Comparison of ENCODE assay signal across 12 mouse cellular contexts in the genomic region with DNA sequence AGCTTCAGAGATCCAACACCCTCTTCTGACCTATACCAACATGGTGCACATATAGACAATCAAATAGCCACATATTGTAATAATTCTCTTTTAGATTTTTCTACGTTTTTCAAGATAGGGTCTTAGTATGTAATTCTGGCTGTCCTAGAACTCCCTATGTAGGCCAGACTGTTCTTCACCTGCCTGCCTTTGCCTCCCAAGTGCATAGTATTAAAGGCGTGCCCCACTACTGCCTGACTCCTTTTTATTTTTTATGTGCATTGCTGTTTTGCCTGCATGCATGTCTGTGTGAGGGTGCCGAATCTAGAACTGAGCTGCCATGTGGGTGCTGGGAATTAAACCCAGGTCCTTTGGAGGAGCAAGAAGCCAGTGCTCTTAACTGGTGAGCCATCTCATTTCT. TPM values are rescaled to one million over a fixed set of nuclear protein-coding genes. Genes with fewer than 3 reads are reported as not detected.
DNase-seq lines count a peak whose midpoint lies in the region; ATAC-seq lines count a peak whose summit lies in the region.
"Had no signal": no experiment of that assay in that cellular context is flagged by ENCODE, and none has a peak within 500 bp of the region (broad histone marks: within the 10 kb centered on the region; RNA-seq: fewer than 3 reads in every experiment).

No protein-coding gene starts in this region.

- H3K4me3 ChIP-seq in embryonic facial prominence, embryonic 13.5 days: no peak overlapping the region
- H3K4me3 ChIP-seq in embryonic facial prominence, embryonic 10.5 days: no peak overlapping the region
- no peak overlapping the region for H3K4me3 ChIP-seq in intestine, embryonic 14.5 days (ENCODE audit: low read depth, low read length)
- H3K4me3 ChIP-seq in intestine, embryonic 16.5 days (ENCODE audit: low read length): no peak overlapping the region
- peak overlapping the region; percentile 83 for H3K4me3 ChIP-seq in liver, embryonic 12.5 days

- H3K4me2 ChIP-seq in embryonic facial prominence, embryonic 13.5 days: peak overlapping the region; percentile 78; the same call in 1 of the 2 replicates
- peak overlapping the region; percentile 72 for H3K4me2 ChIP-seq in intestine, embryonic 14.5 days (ENCODE audit: low read length)
- H3K4me2 ChIP-seq in intestine, embryonic 16.5 days (ENCODE audit: low read depth, low read length): no peak overlapping the region
- peak overlapping the region; percentile 83 for H3K4me2 ChIP-seq in liver, embryonic 12.5 days

- no peak overlapping the region for H3K9ac ChIP-seq in embryonic facial prominence, embryonic 13.5 days
- no peak overlapping the region for H3K9ac ChIP-seq in intestine, embryonic 14.5 days (ENCODE audit: low read length)
- H3K9ac ChIP-seq in intestine, embryonic 16.5 days (ENCODE audit: low read depth, low read length): no peak overlapping the region
- peak overlapping the region; percentile 82 for H3K9ac ChIP-seq in liver, embryonic 12.5 days

- H3K36me3 ChIP-seq in embryonic facial prominence, embryonic 13.5 days: 0 out of 2 replicates have a peak, but pooled peaks cover 6% of the 10 kb centered on the region
- 0 out of 2 replicates have a peak, but pooled peaks cover 6% of the 10 kb centered on the region for H3K36me3 ChIP-seq in embryonic facial prominence, embryonic 10.5 days (replicated peaks)
- no peaks in the 10 kb centered on the region for H3K36me3 ChIP-seq in intestine, embryonic 14.5 days (ENCODE audit: control insufficient read depth, insufficient read depth, low read length)
- no peaks in the 10 kb centered on the region for H3K36me3 ChIP-seq in intestine, embryonic 16.5 days (ENCODE audit: control insufficient read depth, insufficient read depth, low read length)
- H3K36me3 ChIP-seq in liver, embryonic 12.5 days: peaks cover 14% of the 10 kb centered on the region

- H3K9me3 ChIP-seq in embryonic facial prominence, embryonic 13.5 days: no peaks in the 10 kb centered on the region
- H3K9me3 ChIP-seq in embryonic facial prominence, embryonic 10.5 days: no peaks in the 10 kb centered on the region
- no peaks in the 10 kb centered on the region for H3K9me3 ChIP-seq in intestine, embryonic 14.5 days (ENCODE audit: control insufficient read depth, low read length)
- no peaks in the 10 kb centered on the region for H3K9me3 ChIP-seq in intestine, embryonic 16.5 days (ENCODE audit: control insufficient read depth, low read length)
- H3K9me3 ChIP-seq in liver, embryonic 12.5 days (replicated peaks): no peaks in the 10 kb centered on the region

- no peak for ATAC-seq in embryonic facial prominence, embryonic 13.5 days (ENCODE audit: insufficient number of reproducible peaks, insufficient read depth, low FRiP score, low TSS enrichment, low read depth)
- ATAC-seq in intestine, embryonic 14.5 days (replicated peaks; ENCODE audit: low FRiP score, low TSS enrichment, low read depth): no peak
- ATAC-seq in intestine, embryonic 16.5 days: no peak
- ATAC-seq in liver, embryonic 12.5 days: no peak

- 84% methylated on average over 3 of the region's 3 CpGs for WGBS in embryonic facial prominence, embryonic 13.5 days
- 91% methylated on average over 3 of the region's 3 CpGs for WGBS in embryonic facial prominence, embryonic 10.5 days
- 95% methylated on average over 3 of the region's 3 CpGs for WGBS in intestine, embryonic 14.5 days
- WGBS in intestine, embryonic 16.5 days: 87% methylated on average over 3 of the region's 3 CpGs
- WGBS in liver, embryonic 12.5 days (ENCODE audit: insufficient replicate concordance): 63% methylated on average over 3 of the region's 3 CpGs

- 0 out of 2 replicates have a peak overlapping the region, but pooled peaks have one; percentile 87 for H3K27ac ChIP-seq in embryonic facial prominence, embryonic 13.5 days
- H3K27ac ChIP-seq in embryonic facial prominence, embryonic 10.5 days (replicated peaks): no peak overlapping the region
- no peak overlapping the region for H3K27ac ChIP-seq in intestine, embryonic 14.5 days (ENCODE audit: low read depth)
- H3K27ac ChIP-seq in intestine, embryonic 16.5 days (ENCODE audit: low read length): no peak overlapping the region
- H3K27ac ChIP-seq in liver, embryonic 12.5 days: peak overlapping the region; percentile 96

- H3K4me1 ChIP-seq in embryonic facial prominence, embryonic 13.5 days: peaks cover 22% of the 10 kb centered on the region
- H3K4me1 ChIP-seq in embryonic facial prominence, embryonic 10.5 days: peaks cover 27% of the 10 kb centered on the region
- peaks cover 12% of the 10 kb centered on the region for H3K4me1 ChIP-seq in intestine, embryonic 14.5 days (replicated peaks; ENCODE audit: control insufficient read depth, insufficient read depth, low read length)
- H3K4me1 ChIP-seq in intestine, embryonic 16.5 days (ENCODE audit: control insufficient read depth, insufficient read depth, low read length): peaks cover 18% of the 10 kb centered on the region
- peaks cover 34% of the 10 kb centered on the region for H3K4me1 ChIP-seq in liver, embryonic 12.5 days

- H3K27me3 ChIP-seq in embryonic facial prominence, embryonic 13.5 days: no peaks in the 10 kb centered on the region
- H3K27me3 ChIP-seq in embryonic facial prominence, embryonic 10.5 days (replicated peaks; ENCODE audit: low read depth, poor library complexity, severe bottlenecking): no peaks in the 10 kb centered on the region
- H3K27me3 ChIP-seq in intestine, embryonic 14.5 days (replicated peaks; ENCODE audit: control insufficient read depth, insufficient read depth, low read length): no peaks in the 10 kb centered on the region
- no peaks in the 10 kb centered on the region for H3K27me3 ChIP-seq in intestine, embryonic 16.5 days (replicated peaks; ENCODE audit: control insufficient read depth, insufficient read depth, low read length)
- no peaks in the 10 kb centered on the region for H3K27me3 ChIP-seq in liver, embryonic 12.5 days (replicated peaks)

- DNase-seq in embryonic facial prominence, embryonic 10.5 days (ENCODE audit: low spot score): no peak
- DNase-seq in intestine, embryonic 14.5 days (ENCODE audit: low spot score): no peak
- DNase-seq in A20 (ENCODE audit: low read depth, low spot score): peak; percentile 21
- DNase-seq in left cerebral cortex, adult 8-10 months (ENCODE audit: low spot score in 2 of 2): no peak
- DNase-seq in ovary, postnatal 14 days (ENCODE audit: low spot score): no peak
- DNase-seq: cerebellum, adult 9-11 months; heart, postnatal 14 days; lung, adult 2 months; thymus, adult 18-20 months had no signal

RNA-seq across cellular contexts. Expression of a gene that starts 1.1 kb away (rescaled TPM):
- polyA plus RNA-seq in embryonic facial prominence, embryonic 13.5 days (2015; fragmentation: Nextera tagmentation; extraction: Ambion mirVana): 52.1 and 56.2 TPM in 2 replicates
- 40.9 and 45.1 TPM in 2 replicates for polyA plus RNA-seq in embryonic facial prominence, embryonic 10.5 days (2016; fragmentation: Nextera tagmentation; extraction: Ambion mirVana)
- polyA plus RNA-seq in intestine, embryonic 14.5 days (2014; fragmentation: Nextera tagmentation; extraction: Ambion mirVana): 43.7 and 44.8 TPM in 2 replicates
- 40.2 and 42.5 TPM in 2 replicates for polyA plus RNA-seq in intestine, embryonic 16.5 days (2015; fragmentation: Nextera tagmentation; extraction: Ambion mirVana)
- 87.4 and 88.6 TPM in 2 replicates for polyA plus RNA-seq in liver, embryonic 12.5 days (2016; fragmentation: Nextera tagmentation; extraction: Ambion mirVana)
- total RNA-seq in left cerebral cortex, adult 8-10 months (2022): 10 to 100 TPM; 53.5 to 63.9 (median 58.8) TPM

RNA-seq across cellular contexts. Expression of a gene that starts 4.5 kb away (rescaled TPM):
- 16.8 and 19.2 TPM in 2 replicates for polyA plus RNA-seq in embryonic facial prominence, embryonic 13.5 days (2015; fragmentation: Nextera tagmentation; extraction: Ambion mirVana)
- polyA plus RNA-seq in embryonic facial prominence, embryonic 10.5 days (2016; fragmentation: Nextera tagmentation; extraction: Ambion mirVana): 16.2 and 18.0 TPM in 2 replicates
- polyA plus RNA-seq in intestine, embryonic 14.5 days (2014; fragmentation: Nextera tagmentation; extraction: Ambion mirVana): 12.8 TPM in 2 replicates
- polyA plus RNA-seq in intestine, embryonic 16.5 days (2015; fragmentation: Nextera tagmentation; extraction: Ambion mirVana): 12.3 and 13.2 TPM in 2 replicates
- polyA plus RNA-seq in liver, embryonic 12.5 days (2016; fragmentation: Nextera tagmentation; extraction: Ambion mirVana): 14.5 and 15.5 TPM in 2 replicates
- total RNA-seq in left cerebral cortex, adult 8-10 months (2022): 10 to 100 TPM; 33.5 to 43.4 (median 39.4) TPM

RNA-seq across cellular contexts. Expression of a gene that starts 19.9 kb away (rescaled TPM):
- 22.3 and 30.1 TPM in 2 replicates for polyA plus RNA-seq in embryonic facial prominence, embryonic 13.5 days (2015; fragmentation: Nextera tagmentation; extraction: Ambion mirVana)
- 16.8 and 18.6 TPM in 2 replicates for polyA plus RNA-seq in embryonic facial prominence, embryonic 10.5 days (2016; fragmentation: Nextera tagmentation; extraction: Ambion mirVana)
- polyA plus RNA-seq in intestine, embryonic 14.5 days (2014; fragmentation: Nextera tagmentation; extraction: Ambion mirVana): 69.6 and 75.8 TPM in 2 replicates
- 158 and 172 TPM in 2 replicates for polyA plus RNA-seq in intestine, embryonic 16.5 days (2015; fragmentation: Nextera tagmentation; extraction: Ambion mirVana)
- polyA plus RNA-seq in liver, embryonic 12.5 days (2016; fragmentation: Nextera tagmentation; extraction: Ambion mirVana): 0.10 and 0.25 TPM in 2 replicates
- total RNA-seq in left cerebral cortex, adult 8-10 months (2022): 1 to 10 TPM; 1.2 to 1.5 (median 1.4) TPM

RNA-seq across cellular contexts. Expression of a gene that starts 27.2 kb away (rescaled TPM):
- polyA plus RNA-seq in embryonic facial prominence, embryonic 13.5 days (2015; fragmentation: Nextera tagmentation; extraction: Ambion mirVana): 33.3 and 35.4 TPM in 2 replicates
- 37.8 and 41.3 TPM in 2 replicates for polyA plus RNA-seq in embryonic facial prominence, embryonic 10.5 days (2016; fragmentation: Nextera tagmentation; extraction: Ambion mirVana)
- 42.6 and 45.4 TPM in 2 replicates for polyA plus RNA-seq in intestine, embryonic 14.5 days (2014; fragmentation: Nextera tagmentation; extraction: Ambion mirVana)
- polyA plus RNA-seq in intestine, embryonic 16.5 days (2015; fragmentation: Nextera tagmentation; extraction: Ambion mirVana): 62.1 and 62.3 TPM in 2 replicates
- polyA plus RNA-seq in liver, embryonic 12.5 days (2016; fragmentation: Nextera tagmentation; extraction: Ambion mirVana): 85.7 and 85.9 TPM in 2 replicates
- total RNA-seq in left cerebral cortex, adult 8-10 months (2022): 10 to 100 TPM; 35.3 to 48.7 (median 39.7) TPM

RNA-seq across cellular contexts. Expression of a gene that starts 28.2 kb away (rescaled TPM):
- polyA plus RNA-seq in embryonic facial prominence, embryonic 13.5 days (2015; fragmentation: Nextera tagmentation; extraction: Ambion mirVana): 120 and 123 TPM in 2 replicates
- 86.8 and 92.7 TPM in 2 replicates for polyA plus RNA-seq in embryonic facial prominence, embryonic 10.5 days (2016; fragmentation: Nextera tagmentation; extraction: Ambion mirVana)
- 70.1 and 74.6 TPM in 2 replicates for polyA plus RNA-seq in intestine, embryonic 14.5 days (2014; fragmentation: Nextera tagmentation; extraction: Ambion mirVana)
- polyA plus RNA-seq in intestine, embryonic 16.5 days (2015; fragmentation: Nextera tagmentation; extraction: Ambion mirVana): 44.6 and 50.2 TPM in 2 replicates
- 29.2 and 32.5 TPM in 2 replicates for polyA plus RNA-seq in liver, embryonic 12.5 days (2016; fragmentation: Nextera tagmentation; extraction: Ambion mirVana)
- total RNA-seq in left cerebral cortex, adult 8-10 months (2022): 10 to 100 TPM; 48.0 to 68.9 (median 52.3) TPM

Comparison
In these comparisons a context has a peak if more than half of its experiments do, and no peak if none do; other contexts are left out.
1. H3K27ac ChIP-seq: peak in embryonic facial prominence, embryonic 13.5 days (single experiment) and liver, embryonic 12.5 days (single experiment); none in embryonic facial prominence, embryonic 10.5 days (single experiment), intestine, embryonic 14.5 days (single experiment) and intestine, embryonic 16.5 days (single experiment).
2. RNA of a gene that starts 19.9 kb away (polyA plus RNA-seq): 158 to 172 TPM in intestine, embryonic 16.5 days, 69.6 to 75.8 TPM in intestine, embryonic 14.5 days, 22.3 to 30.1 TPM in embryonic facial prominence, embryonic 13.5 days and 16.8 to 18.6 TPM in embryonic facial prominence, embryonic 10.5 days; 0.10 to 0.25 TPM in liver, embryonic 12.5 days; every median in the first group is over 10 times any median in the second.